Mouse (Mus musculus): ENCODE data around the gene Cdkn1a. TPM values are rescaled to one million over a fixed set of nuclear protein-coding genes. Genes with fewer than 3 reads are reported as not detected.

Cdkn1a gene
- polyA plus RNA-seq (2021; fragmentation: Nextera tagmentation) = 37.1 and 38.6 TPM in 2 replicates
- long read RNA-seq, experiment 1, transcript Cdkn1a-201 (3 exons, 1,913 nt) = major isoform, 8 of 8 reads
- long read RNA-seq, experiment 1, partial matches to known transcripts = 0 of 8 reads
- long read RNA-seq, experiment 1, other reads (novel, unspliced or antisense) = 0 of 8 reads
- long read RNA-seq, experiment 2, transcript Cdkn1a-201 (3 exons, 1,913 nt) = major isoform, 42 of 48 reads
- long read RNA-seq, experiment 2, partial matches to known transcripts = 1 of 48 reads
- long read RNA-seq, experiment 2, other reads (novel, unspliced or antisense) = 3 of 48 reads

DNA sequence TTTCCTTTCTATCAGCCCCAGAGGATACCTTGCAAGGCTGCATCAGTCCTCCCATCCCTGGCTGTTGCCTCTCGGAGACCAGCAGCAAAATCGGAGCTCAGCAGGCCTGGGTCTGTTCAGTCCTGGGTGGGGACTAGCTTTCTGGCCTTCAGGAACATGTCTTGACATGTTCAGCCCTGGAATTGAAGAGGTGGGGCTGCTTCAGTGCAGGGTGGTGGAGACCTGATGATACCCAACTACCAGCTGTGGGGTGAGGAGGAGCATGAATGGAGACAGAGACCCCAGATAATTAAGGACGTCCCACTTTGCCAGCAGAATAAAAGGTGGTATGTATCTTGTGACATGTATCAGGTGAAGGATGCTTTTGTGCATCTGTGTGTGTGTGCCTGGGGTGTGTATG lies at the start of gene Cdkn1a:
TSS of gene Cdkn1a (plus strand) at position 201 of the 400 bp plus-strand sequence.

DNA sequence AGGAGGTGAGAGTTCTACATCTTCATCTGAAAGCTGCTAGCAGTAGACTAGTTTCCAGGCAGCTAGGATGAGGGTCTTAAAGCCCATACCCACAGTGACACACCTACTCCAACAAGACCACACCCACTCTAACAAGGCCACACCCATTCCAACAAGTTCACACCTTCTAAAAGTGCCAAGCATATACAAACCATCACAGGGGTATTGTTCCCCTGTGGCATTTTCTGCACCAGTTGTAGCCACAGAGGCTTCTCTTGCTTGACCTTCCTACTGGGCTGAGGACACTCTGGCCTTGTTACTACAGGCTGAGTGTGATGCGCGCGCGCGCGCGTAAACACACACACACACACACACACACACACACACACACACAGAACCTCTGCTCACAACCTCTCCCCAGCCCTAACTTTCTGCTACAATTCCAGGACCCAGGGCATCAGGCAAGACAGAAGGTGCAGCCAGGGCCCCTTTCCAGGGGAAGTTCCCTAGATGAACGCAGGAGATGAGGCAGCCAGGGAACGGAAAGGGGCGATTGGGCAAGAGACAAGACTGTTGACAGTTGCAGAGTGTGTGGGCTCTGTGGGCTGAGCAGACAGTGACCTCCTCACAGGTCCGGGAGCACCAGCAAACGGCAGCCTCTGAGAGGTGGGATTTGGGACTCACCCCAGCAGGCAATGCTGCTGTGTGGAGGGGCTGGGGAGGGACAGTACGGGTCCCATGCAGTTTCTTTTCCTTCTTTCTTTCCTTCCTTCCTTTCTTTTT lies 23.0 kb downstream of the Cdkn1a start, which contains the start of gene Rab44:
TSS of gene Rab44 (plus strand) at position 555 of the 762 bp plus-strand sequence.

Other genes starting within 250 kb of the Cdkn1a start
- gene Pnpla1, start 232.6 kb upstream of the Cdkn1a start, polyA plus RNA-seq (2021; fragmentation: Nextera tagmentation) = 0.18 and 0.20 TPM in 2 replicates
- gene 4930539E08Rik, start 175.7 kb upstream of the Cdkn1a start, polyA plus RNA-seq (2021; fragmentation: Nextera tagmentation) = 1.8 and 3.4 TPM in 2 replicates
- gene Pxt1, start 147.1 kb upstream of the Cdkn1a start, polyA plus RNA-seq (2021; fragmentation: Nextera tagmentation) = 0.15 TPM in 1 of 2 replicates, not detected in the other
- gene Kctd20, start 139.0 kb upstream of the Cdkn1a start, polyA plus RNA-seq (2021; fragmentation: Nextera tagmentation) = 22.5 and 23.1 TPM in 2 replicates
- gene Stk38, start 83.0 kb upstream of the Cdkn1a start, polyA plus RNA-seq (2021; fragmentation: Nextera tagmentation) = 9.9 and 10.0 TPM in 2 replicates
- 120 and 131 TPM in 2 replicates for gene Srsf3, start 58.3 kb upstream of the Cdkn1a start, polyA plus RNA-seq (2021; fragmentation: Nextera tagmentation)
- gene Rab44, start 23.2 kb downstream of the Cdkn1a start, polyA plus RNA-seq (2021; fragmentation: Nextera tagmentation) = 0.08 TPM in 1 of 2 replicates, not detected in the other
- 74.7 and 85.7 TPM in 2 replicates for gene Cpne5, start 147.2 kb downstream of the Cdkn1a start, polyA plus RNA-seq (2021; fragmentation: Nextera tagmentation)
- gene Ppil1, start 173.2 kb downstream of the Cdkn1a start, polyA plus RNA-seq (2021; fragmentation: Nextera tagmentation) = 34.4 and 42.9 TPM in 2 replicates
- 140 and 149 TPM in 2 replicates for gene BC004004, start 177.8 kb downstream of the Cdkn1a start, polyA plus RNA-seq (2021; fragmentation: Nextera tagmentation)
- 0.08 and 0.45 TPM in 2 replicates for gene Pi16, start 226.7 kb downstream of the Cdkn1a start, polyA plus RNA-seq (2021; fragmentation: Nextera tagmentation)